Mouse (Mus musculus) left cerebral cortex, postnatal 14 days (tissue): Measurements from ENCODE around the gene Abcc1. TPM values are rescaled to one million over a fixed set of nuclear protein-coding genes. Genes with fewer than 3 reads are reported as not detected.
A peak's percentile ranks its signal among the peaks of the same experiment; 100 is the strongest.

Source experiments
- DNase-seq, 2 experiments: peaks; one replicate each; pipeline ENCODE4 v3.0.0; 2021 to 2022; ENCODE audit warnings: low spot score in 2 of 2, mixed read lengths in 1 of 2
- intact Hi-C: fragments of 180-260 bp; cut with DNase I; formaldehyde crosslinking; loops from one replicate; pipeline ENCODE4 v1.15.1; 2025
- total RNA-seq, 2 experiments: library from RNA; stranded (reverse); gene quantifications; 2 replicates each; pipeline ENCODE4 v1.2.3; 2021

Abcc1 gene
- total RNA-seq, 2 experiments from 2014 or later = 18.5 to 19.4 TPM

DNA sequence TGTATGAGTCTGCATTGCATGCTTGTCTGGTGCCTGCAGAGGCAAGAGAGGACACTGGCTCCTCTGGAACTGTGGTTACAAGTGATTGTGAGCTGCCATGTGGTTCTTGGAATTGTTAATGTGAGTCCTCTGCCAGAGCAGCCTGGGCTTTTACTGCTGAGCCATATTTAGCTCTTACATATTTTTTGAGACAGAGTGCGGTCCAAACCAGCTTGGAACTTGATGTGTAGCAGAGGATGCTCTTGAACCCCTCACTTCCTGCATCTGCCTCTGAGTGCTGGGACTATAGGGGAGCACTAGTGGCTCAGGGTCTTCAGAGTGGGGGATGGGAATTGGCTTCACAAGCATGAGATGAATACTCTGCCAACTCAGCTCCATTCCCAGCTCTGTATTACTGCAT is 10.0 kb downstream of the Abcc1 start:
- DNase-seq = peak; percentile 53 to 79
- intact Hi-C loops = no loop called here

DNA sequence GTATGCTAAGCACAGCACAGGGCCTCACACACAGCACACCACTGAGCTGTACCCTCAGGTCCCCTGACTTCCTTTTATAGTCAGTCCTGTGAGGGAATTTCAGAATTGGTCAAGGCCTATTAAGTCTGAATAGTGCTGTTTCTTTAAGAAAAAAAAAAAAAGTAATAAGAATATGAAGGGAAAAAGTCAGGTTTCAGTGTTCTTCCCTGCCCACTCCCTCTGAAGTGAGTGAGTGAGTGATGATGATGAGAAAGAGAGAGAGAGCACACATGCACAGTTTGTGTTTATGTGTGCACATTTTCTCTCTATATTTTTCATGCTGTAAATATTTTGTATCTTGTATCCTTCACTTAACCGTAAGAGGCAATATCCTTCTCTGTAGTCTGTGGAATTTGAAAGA is 11.0 kb downstream of the Abcc1 start:
- intact Hi-C loops = no loop called here

GRCm38 (mm10) chr16:14372817-14373301 is 11.5 kb downstream of the Abcc1 start:
- intact Hi-C loops = no loop called here
- DNase-seq = peak in 1 of 2 experiments; percentile 6

More for the DNA sequence above, 11.0 kb downstream of the Abcc1 start:
- no peak for DNase-seq

GRCm38 (mm10) chr16:14375942-14376341 is 14.6 kb downstream of the Abcc1 start:
- intact Hi-C loops = no loop called here
- peak in 1 of 2 experiments; percentile 42 for DNase-seq

DNA sequence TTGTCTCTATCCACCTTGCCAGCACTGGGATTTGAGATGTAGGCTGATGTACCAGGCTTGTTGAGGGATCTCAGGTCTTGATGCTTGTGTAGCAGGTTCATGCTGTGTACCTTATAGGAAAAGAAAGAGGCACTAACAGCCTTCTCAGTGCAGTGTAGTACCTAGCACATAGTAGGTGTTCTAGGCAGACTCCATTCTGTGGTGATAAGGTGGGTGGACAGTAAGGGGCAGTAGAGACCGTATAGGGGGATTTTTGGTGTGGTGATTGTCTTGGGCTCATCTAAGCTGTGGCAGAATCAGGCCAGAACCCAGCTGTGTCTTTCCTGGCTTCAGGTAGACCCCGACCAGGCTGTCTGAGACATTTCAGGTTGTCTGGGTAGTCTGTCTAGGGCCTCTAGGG is 15.0 kb downstream of the Abcc1 start:
- intact Hi-C loops = no loop called here
- no peak for DNase-seq

DNA sequence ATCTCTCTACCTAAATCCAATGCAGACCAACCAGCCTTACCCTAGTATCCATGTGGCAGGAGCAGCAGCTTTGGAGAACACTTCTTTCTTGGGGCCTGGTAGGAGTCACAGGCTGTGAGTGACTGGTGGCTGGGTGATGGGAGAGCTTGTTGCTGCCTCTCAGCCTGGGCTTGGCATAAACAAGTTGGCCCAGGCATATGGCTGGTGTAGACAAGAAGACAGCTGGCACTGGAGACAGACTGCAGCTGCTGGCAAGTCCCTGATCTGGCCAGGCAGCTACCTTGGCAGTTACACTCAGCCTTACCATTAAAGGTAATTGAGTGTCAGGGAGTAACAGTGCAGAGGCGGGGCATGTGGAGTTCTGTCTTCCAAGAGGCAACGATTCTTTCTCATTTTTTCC is 16.0 kb downstream of the Abcc1 start:
- intact Hi-C loops = no loop called here
- peak; percentile 38 to 43 for DNase-seq

DNA sequence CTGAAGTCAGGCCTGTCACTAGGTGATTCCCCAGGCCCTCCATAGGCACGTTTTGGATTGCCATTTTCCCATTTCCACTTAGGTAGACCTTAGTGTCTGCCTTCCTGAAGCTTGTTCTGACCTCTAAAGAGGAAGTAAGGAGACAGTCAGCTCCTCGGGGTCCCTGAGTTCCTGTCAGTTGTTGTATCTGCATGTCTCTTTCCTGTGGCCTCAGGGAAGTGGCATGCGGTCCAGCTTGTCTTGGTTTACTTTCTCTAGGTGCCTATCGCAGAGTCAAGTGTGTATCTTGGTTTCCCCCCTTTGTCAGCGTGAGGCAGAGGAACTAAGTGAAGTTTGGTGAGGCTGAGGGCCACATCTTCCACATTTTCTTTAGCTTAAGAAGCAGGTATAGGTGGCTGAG is 17.3 kb downstream of the Abcc1 start:
- DNase-seq = no peak
- intact Hi-C loops = no loop called here

GRCm38 (mm10) chr16:14379888-14380287 is 18.5 kb downstream of the Abcc1 start:
- intact Hi-C loops = no loop called here
- no peak for DNase-seq

DNA sequence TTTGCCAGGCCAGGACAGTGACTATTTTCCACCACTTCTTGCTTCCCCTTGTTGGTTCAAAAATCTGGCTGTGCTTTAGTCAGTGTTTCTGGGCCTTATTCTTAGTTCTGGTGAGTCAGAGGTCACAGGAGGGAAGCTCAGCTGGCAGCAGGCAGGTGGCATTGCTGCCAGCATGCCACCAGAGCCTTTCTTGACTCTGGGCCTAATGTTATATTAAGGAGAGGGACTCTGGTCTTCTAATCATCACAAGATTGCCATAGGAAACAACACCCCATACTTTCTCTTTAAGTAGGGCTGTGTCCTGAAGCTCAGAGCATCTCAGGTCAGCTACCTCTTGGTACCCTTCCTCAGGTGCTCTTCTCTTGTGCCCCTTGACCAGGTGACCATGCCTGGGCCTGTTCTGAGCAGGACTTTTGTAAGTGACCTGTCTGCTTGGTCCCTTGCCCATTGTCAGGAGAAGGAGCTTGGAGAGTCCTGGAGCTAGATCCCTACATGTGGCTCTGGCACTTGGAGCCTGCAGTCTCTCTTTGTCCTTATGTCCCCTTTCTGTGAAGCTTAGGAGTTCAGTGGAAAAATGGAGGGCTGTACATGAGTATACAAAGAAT is 19.8 kb downstream of the Abcc1 start:
- no peak for DNase-seq
- intact Hi-C loops = no loop called here

GRCm38 (mm10) chr16:14399303-14399702 is 37.9 kb downstream of the Abcc1 start:
- intact Hi-C loops = no loop called here
- no peak for DNase-seq

GRCm38 (mm10) chr16:14403507-14403906 is 42.1 kb downstream of the Abcc1 start:
- intact Hi-C loops = no loop called here
- DNase-seq = no peak

- DNase-seq = no peak
- intact Hi-C loops = no loop called here
Measured at GRCm38 (mm10) chr16:14405636-14406035, 44.3 kb downstream of the Abcc1 start.

GRCm38 (mm10) chr16:14409124-14409523 is 47.8 kb downstream of the Abcc1 start:
- no peak for DNase-seq
- intact Hi-C loops = no loop called here

DNA sequence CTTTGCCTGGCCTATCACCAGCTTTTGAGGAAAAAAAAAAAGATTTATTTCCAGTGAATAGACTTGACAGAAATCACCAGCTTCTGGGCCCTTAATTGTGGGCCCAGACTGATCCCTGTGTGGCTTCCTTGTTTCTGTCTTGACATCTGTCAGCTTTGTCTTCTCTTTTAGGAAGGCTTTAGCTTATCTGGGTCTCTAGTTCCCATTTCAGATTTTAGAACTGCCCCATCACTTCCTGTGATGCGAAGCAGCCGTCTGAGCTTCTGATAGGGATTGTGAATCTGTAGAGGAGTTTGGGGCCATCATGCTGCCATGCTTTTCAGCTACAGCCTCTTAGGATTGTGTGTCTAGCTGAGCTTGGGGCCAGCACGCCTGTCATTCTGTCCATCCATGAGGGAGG is 48.4 kb downstream of the Abcc1 start:
- intact Hi-C loops = no loop called here
- peak in 1 of 2 experiments; percentile 7 for DNase-seq

GRCm38 (mm10) chr16:14410611-14411010 is 49.3 kb downstream of the Abcc1 start:
- DNase-seq = no peak
- intact Hi-C loops = no loop called here

GRCm38 (mm10) chr16:14411156-14411555 is 49.8 kb downstream of the Abcc1 start:
- intact Hi-C loops = no loop called here
- DNase-seq = no peak

DNA sequence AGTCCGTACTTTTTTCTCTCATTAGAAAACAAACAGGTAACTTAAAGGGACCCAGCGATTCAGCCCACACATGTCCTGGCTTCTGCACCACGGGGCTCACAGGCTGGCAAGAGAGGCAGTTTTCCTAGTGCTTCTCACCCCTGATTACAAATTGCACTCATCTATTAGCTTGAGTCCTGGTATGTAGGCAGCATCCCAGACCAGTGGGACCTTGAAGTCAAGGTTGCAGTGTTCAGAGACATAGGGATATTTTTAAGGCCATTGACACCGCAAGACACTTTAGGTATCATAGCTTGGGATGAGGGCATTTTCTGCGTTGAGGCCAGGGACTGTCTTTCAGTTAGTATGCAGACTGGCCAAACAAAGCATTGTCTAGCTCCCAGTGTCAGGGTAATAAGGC is 51.2 kb downstream of the Abcc1 start:
- intact Hi-C loops = no loop called here
- DNase-seq = no peak

- intact Hi-C loops = no loop called here
- DNase-seq = no peak
Measured at GRCm38 (mm10) chr16:14415206-14415605, 53.8 kb downstream of the Abcc1 start.

DNA sequence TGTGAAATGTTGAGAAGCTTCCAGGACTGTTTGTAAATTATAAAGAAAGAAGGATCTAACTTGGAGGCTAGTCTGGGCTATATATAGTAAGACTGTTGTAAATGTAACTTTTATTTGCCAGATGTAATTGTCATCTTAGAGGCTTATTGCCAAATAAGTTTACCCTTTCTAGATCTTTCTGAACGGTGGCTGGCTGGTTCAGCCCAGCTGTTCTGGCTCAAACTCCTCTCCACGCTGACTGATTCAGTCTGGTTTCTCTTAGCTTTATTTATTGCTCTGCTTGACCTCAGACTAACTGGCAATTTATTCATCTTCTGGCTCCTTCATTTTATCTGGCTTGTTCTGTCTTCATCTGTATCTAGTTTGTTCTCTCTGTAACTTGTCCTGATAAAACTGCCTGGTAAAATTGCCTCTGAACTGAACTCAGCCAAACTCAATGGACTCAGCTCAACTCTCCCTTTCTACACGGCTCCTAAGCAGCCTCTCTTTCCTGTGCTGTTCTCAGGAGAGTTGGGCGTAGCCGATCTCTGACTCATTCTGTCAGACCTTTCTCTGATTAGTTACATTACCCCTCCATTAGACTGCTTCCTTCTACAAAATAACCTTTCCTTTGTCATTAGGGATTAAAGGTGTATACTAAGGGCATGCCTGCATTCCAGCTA is 55.7 kb downstream of the Abcc1 start:
- no peak for DNase-seq
- intact Hi-C loops = no loop called here

DNA sequence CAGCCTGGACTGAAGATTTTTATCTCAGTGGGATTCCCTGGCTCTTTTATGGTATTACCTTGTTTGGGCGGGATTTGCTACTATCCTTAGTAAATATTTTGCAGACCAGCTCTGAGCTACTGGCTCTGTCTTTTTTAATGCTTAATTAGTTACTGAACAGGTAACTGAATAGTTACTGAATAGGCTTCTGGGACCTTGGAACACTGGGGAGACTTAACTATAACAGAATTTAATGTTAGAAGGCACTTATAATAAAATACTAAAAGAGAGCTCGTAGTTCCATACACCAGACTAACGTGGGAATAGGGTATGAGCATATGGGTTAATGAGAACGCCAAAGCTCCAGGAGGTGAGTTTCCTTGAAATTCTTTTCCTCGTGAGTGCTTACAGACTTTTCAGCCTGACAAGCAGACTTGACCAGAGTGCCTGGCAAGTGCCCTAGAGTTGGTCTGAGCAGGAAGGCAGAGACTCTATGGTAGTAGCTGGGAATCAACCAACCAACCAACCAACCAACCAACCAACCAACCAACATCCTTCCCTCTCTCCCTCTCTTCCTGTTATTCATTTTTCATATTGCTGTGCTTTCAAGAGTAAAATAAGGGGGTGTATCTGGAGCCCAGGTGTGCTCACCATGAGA is 59.3 kb downstream of the Abcc1 start:
- intact Hi-C loops = no loop called here
- no peak for DNase-seq

DNA sequence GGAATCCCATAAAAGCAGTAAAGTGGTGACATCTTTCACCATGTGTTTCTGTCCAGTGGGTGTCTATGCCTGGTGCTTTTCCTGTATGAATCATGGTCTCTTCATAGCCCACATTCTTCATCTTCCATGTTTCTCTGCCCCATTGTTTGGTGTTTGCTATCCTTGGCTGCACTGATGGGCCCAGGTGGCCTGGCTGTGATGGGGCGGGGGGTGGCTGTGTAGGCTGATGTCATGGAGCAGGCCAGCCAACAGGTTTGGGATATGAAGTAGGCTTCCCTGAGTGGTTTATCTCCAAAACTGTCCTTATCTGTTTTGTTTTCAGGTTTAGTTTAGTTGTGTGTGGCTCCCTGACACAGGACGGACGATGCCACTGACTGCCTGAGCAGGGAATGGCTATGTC is 60.7 kb downstream of the Abcc1 start:
- DNase-seq = no peak
- intact Hi-C loops = no loop called here
